Mouse (Mus musculus): Measurements from ENCODE around the gene Prkag2. TPM values are rescaled to one million over a fixed set of nuclear protein-coding genes. Genes with fewer than 3 reads are reported as not detected.
"Not testable (repeated sequence)": the region's sequence is repeated elsewhere in the genome, so short reads cannot be mapped to it uniquely, and the experiment has no call there.

Prkag2 gene
- total and polyA plus RNA-seq, 2 experiments from 2014 or later: 62.4 to 112 TPM

DNA sequence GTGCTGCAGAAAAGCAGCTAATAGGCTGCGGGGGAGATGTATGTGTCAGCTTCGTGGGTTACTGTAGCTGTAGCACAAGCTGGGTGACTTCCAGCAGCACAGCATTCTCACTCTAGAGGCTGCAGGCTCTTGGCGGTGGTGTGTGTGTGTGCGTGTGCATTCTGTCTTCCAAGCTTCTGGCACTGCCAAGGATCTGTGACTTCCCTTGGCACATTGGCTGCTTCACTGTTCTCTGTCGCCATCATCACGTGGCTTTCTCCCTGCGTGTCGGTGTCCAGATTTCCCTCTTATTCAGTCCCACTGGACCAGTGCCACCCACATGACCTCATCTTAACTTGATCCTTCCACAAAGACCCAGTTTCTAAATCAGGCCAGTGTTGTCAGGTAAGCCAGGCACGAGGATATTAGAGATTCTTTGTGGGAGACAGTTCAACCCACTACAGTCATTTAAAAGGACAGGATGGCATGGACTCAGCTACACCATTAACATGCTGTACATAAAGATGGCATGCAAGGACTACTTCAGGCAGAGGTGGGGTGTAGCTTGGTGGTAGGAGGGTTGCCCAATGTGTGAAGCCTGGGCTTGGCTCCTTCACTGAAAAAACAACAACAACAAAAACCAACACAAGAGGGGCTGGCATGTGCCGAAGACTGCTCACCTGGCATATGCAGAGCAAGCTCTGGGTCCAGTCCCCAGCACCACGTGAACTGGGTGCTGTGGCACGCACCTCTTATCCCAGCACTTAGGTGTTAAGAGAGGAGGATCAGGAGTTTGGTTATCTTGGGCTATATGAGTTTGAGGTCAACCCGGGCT lies 239.6 kb downstream of the Prkag2 start:
- Histone ChIP-seq H3K9ac (0 out of 2 replicates have a peak overlapping the region, but pooled peaks have one; percentile 10), H3K4me1 (ENCODE audit: insufficient read depth) (peaks cover 5% of the 10 kb centered on the region), H3K27ac (ENCODE audit: low read depth, low read length) (peak overlapping the region; percentile 64), H3K4me3 (ENCODE audit: low read depth, low read length) (no peak overlapping the region), H3K36me3 (ENCODE audit: insufficient read depth) (peaks cover 24% of the 10 kb centered on the region), H3K4me2 (ENCODE audit: low read depth) (peak overlapping the region; percentile 3; the same call in 1 of the 2 replicates), H3K27me3 (ENCODE audit: insufficient read depth, low read length) (no peaks in the 10 kb centered on the region), H3K9me3 (ENCODE audit: low read length) (no peaks in the 10 kb centered on the region)
- TF ChIP-seq CTCF (IDR thresholded peaks at IDR 0.05; ENCODE audit: low read depth): no peak
- DNase-seq: peak; percentile 89
- ATAC-seq: peak; percentile 97
- WGBS: 43% methylated on average over 13 of the region's 13 CpGs

DNA sequence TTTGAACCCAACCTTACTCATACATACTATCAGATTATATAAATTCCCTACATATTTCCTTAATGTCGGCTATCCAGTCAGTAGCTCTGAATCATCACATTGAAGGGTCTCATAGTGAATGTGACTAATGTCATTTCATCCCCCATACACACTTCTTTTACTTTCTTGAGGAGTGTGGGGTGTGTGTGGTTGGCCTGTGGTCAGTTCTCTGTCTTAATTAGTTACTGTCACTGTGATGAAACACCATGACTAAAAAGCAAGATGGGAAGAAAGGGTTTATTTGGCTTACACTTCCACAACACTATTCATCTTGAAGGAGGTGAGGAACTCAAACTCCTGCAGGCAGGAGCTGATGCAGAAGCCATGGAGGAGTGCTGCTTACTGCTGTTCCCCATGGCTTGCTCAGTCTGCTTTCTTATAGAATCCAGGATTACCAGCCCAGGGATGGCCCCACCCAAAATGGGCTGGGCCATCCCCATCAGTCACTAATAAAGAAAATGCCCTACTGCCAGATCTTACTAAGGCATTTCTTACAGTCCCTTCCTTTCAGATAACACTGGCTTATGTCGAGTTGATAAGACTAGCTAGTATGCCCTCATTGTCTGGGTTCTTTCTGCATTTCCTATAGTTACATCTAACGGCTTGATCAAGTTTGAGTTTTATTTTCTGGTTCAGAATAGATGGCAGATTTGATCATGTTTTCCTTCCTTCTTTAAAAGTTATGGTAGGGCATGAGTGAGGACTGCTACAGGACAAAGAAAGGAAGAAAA lies 240.5 kb downstream of the Prkag2 start:
- H3K36me3 ChIP-seq (ENCODE audit: insufficient read depth): peaks cover 24% of the 10 kb centered on the region
- H3K27ac ChIP-seq (ENCODE audit: low read depth, low read length): peak overlapping the region; percentile 50; the same call in 1 of the 2 replicates
- no peak overlapping the region for H3K4me2 ChIP-seq (ENCODE audit: low read depth)
- ATAC-seq (no peak), DNase-seq (peak; percentile 13)
- no peak overlapping the region for H3K9ac ChIP-seq
- peaks cover 5% of the 10 kb centered on the region for H3K4me1 ChIP-seq (ENCODE audit: insufficient read depth)
- no peaks in the 10 kb centered on the region for H3K27me3 ChIP-seq (ENCODE audit: insufficient read depth, low read length)
- no peaks in the 10 kb centered on the region for H3K9me3 ChIP-seq (ENCODE audit: low read length)
- WGBS: 63% methylated on average over 3 of the region's 3 CpGs
- no peak overlapping the region for H3K4me3 ChIP-seq (ENCODE audit: low read depth, low read length)
- no peak for TF ChIP-seq CTCF (IDR thresholded peaks at IDR 0.05; ENCODE audit: low read depth)

- Histone ChIP-seq H3K9ac (no peak overlapping the region), H3K4me2 (ENCODE audit: low read depth) (no peak overlapping the region), H3K27ac (ENCODE audit: low read depth, low read length) (no peak overlapping the region), H3K27me3 (ENCODE audit: insufficient read depth, low read length) (no peaks in the 10 kb centered on the region), H3K9me3 (ENCODE audit: low read length) (no peaks in the 10 kb centered on the region), H3K36me3 (ENCODE audit: insufficient read depth) (no peaks in the 10 kb centered on the region), H3K4me1 (ENCODE audit: insufficient read depth) (no peaks in the 10 kb centered on the region; the same call in 1 of the 2 replicates), H3K4me3 (ENCODE audit: low read depth, low read length) (no peak overlapping the region)
- WGBS: 80% methylated on average over 3 of the region's 3 CpGs
- TF ChIP-seq CTCF (IDR thresholded peaks at IDR 0.05; ENCODE audit: low read depth): no peak
- ATAC-seq (no peak), DNase-seq (no peak)
These were observed 245.4 kb downstream of the Prkag2 start for GRCm38 (mm10) chr5:24854827-24855600.

GRCm38 (mm10) chr5:24854256-24854655 lies 246.2 kb downstream of the Prkag2 start:
- WGBS: 86% methylated on average over 3 of the region's 3 CpGs
- no peaks in the 10 kb centered on the region for H3K9me3 ChIP-seq (ENCODE audit: low read length)
- DNase-seq (no peak), ATAC-seq (no peak)
- TF ChIP-seq CTCF (IDR thresholded peaks at IDR 0.05; ENCODE audit: low read depth): no peak
- no peaks in the 10 kb centered on the region for H3K4me1 ChIP-seq (ENCODE audit: insufficient read depth)
- no peaks in the 10 kb centered on the region for H3K27me3 ChIP-seq (ENCODE audit: insufficient read depth, low read length)
- no peak overlapping the region for H3K9ac ChIP-seq
- no peak overlapping the region for H3K27ac ChIP-seq (ENCODE audit: low read depth, low read length)
- H3K4me2 ChIP-seq (ENCODE audit: low read depth): no peak overlapping the region
- H3K4me3 ChIP-seq (ENCODE audit: low read depth, low read length): no peak overlapping the region
- no peaks in the 10 kb centered on the region for H3K36me3 ChIP-seq (ENCODE audit: insufficient read depth)

DNA sequence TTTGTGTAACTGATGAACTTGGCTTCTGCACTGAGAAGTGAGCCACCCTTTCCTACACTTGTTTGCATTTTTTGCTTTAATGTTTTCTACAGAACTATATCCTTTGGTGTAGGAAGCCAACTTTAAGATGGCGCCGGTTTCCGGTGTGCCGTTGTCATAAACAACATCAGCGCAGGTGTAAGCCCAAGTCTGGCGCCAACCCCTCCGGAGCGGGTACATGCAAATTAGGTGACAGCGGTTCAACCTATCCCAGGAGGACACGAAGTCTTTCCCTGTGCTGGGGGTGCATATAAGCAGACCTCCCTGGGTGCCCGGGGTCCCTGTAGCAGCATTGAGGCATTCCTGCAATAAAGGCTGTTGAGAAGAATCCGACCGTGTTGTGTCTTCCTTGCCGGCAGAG lies 252.2 kb downstream of the Prkag2 start:
- H3K27me3 ChIP-seq (ENCODE audit: insufficient read depth, low read length); H3K27ac ChIP-seq (ENCODE audit: low read depth, low read length); DNase-seq; H3K36me3 ChIP-seq (ENCODE audit: insufficient read depth); H3K9ac ChIP-seq; H3K4me3 ChIP-seq (ENCODE audit: low read depth, low read length); H3K4me2 ChIP-seq (ENCODE audit: low read depth); H3K4me1 ChIP-seq (ENCODE audit: insufficient read depth); ATAC-seq; H3K9me3 ChIP-seq (ENCODE audit: low read length): not testable (repeated sequence)
- 90% methylated on average over 14 of the region's 14 CpGs for WGBS

DNA sequence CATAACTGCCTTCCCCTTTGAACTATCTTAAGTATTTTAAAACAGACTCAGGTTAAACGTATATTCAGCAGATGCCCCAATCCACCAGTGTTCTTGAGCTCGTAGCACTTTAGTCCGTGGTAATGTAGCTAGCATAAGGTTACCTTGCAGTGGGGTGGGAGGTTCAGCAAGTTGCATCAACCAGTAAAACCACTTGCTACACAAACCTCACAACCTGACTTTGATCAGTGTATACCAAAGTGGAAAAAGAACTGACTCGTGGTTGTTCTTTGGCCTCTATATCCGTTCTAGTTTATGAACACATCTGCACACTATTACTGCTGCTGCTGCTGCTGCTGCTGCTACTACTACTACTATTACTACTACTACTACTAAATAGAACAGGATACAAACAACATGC lies 256.6 kb downstream of the Prkag2 start:
- ATAC-seq: no peak
- no peaks in the 10 kb centered on the region for H3K27me3 ChIP-seq (ENCODE audit: insufficient read depth, low read length)
- H3K4me1 ChIP-seq (ENCODE audit: insufficient read depth): peaks cover 29% of the 10 kb centered on the region
- no peak for TF ChIP-seq CTCF (IDR thresholded peaks at IDR 0.05; ENCODE audit: low read depth)
- no peaks in the 10 kb centered on the region for H3K9me3 ChIP-seq (ENCODE audit: low read length)
- no peak overlapping the region for H3K9ac ChIP-seq
- WGBS: 94% methylated on average over 5 of the region's 5 CpGs
- H3K4me2 ChIP-seq (ENCODE audit: low read depth): no peak overlapping the region
- peak overlapping the region; percentile 96; the same call in 1 of the 2 replicates for H3K27ac ChIP-seq (ENCODE audit: low read depth, low read length)
- no peak for DNase-seq
- H3K36me3 ChIP-seq (ENCODE audit: insufficient read depth): no peaks in the 10 kb centered on the region
- H3K4me3 ChIP-seq (ENCODE audit: low read depth, low read length): no peak overlapping the region
